Mouse (Mus musculus): ENCODE data around the gene Klra5. TPM values are rescaled to one million over a fixed set of nuclear protein-coding genes. Genes with fewer than 3 reads are reported as not detected.
"Not testable (repeated sequence)": the region's sequence is repeated elsewhere in the genome, so short reads cannot be mapped to it uniquely, and the experiment has no call there.

Gene Klra5
- polyA plus RNA-seq (2012; fragmentation: generic; extraction: Trizol) = not detected
- long read RNA-seq, experiment 1 = 0 reads
- long read RNA-seq, experiment 2 = 0 reads

GRCm38 (mm10) chr6:129917476-129917946 lies at the start of gene Klra5:
Klra5 (minus strand) TSS chr6:129917650.
- H3K27me3 ChIP-seq (ENCODE audit: control insufficient read depth, insufficient read depth, insufficient read length); H3K79me3 ChIP-seq (ENCODE audit: low read depth); H3ac ChIP-seq (ENCODE audit: control insufficient read depth, insufficient read length, low read depth); H3K36me3 ChIP-seq (ENCODE audit: control insufficient read depth, insufficient read depth); H3K79me2 ChIP-seq (ENCODE audit: control insufficient read depth, insufficient read depth); H3K4me3 ChIP-seq (ENCODE audit: insufficient read depth, poor library complexity, severe bottlenecking): not testable (repeated sequence)

GRCm38 (mm10) chr6:129916996-129917395 lies 454 bp downstream of the Klra5 start:
- TF ChIP-seq USF1 (IDR thresholded peaks at IDR 0.05; ENCODE audit: low read depth) = no peak
- TF ChIP-seq FOSL1 (IDR thresholded peaks at IDR 0.05; ENCODE audit: insufficient read depth, low read length, poor library complexity, severe bottlenecking) = no peak
- no peak for TF ChIP-seq CEBPB (IDR thresholded peaks at IDR 0.05; ENCODE audit: low read depth)
- no peak for TF ChIP-seq MYOG (IDR thresholded peaks at IDR 0.05; ENCODE audit: control insufficient read depth, extremely low read depth, insufficient read length)
- TF ChIP-seq MAX (IDR thresholded peaks at IDR 0.05) = no peak
- TF ChIP-seq MYOD1 (IDR thresholded peaks at IDR 0.05; ENCODE audit: control insufficient read depth, insufficient read length, low read depth) = no peak
- TF ChIP-seq CTCF (IDR thresholded peaks at IDR 0.05; ENCODE audit: control insufficient read depth, insufficient read depth, insufficient read length) = no peak
- no peaks in the 10 kb centered on the region for H3K36me3 ChIP-seq (ENCODE audit: control insufficient read depth, insufficient read depth)
- no peak overlapping the region for H3ac ChIP-seq (ENCODE audit: control insufficient read depth, insufficient read length, low read depth)
- H3K79me2 ChIP-seq (ENCODE audit: control insufficient read depth, insufficient read depth) = no peaks in the 10 kb centered on the region
- H3K79me3 ChIP-seq (ENCODE audit: low read depth) = no peaks in the 10 kb centered on the region
- no peaks in the 10 kb centered on the region for H3K27me3 ChIP-seq (ENCODE audit: control insufficient read depth, insufficient read depth, insufficient read length)
- H3K4me3 ChIP-seq (ENCODE audit: insufficient read depth, poor library complexity, severe bottlenecking) = no peak overlapping the region

GRCm38 (mm10) chr6:129882525-129882924 lies 34.9 kb downstream of the Klra5 start:
- Histone ChIP-seq H3K79me3 (ENCODE audit: low read depth) (no peaks in the 10 kb centered on the region), H3K79me2 (ENCODE audit: control insufficient read depth, insufficient read depth) (no peaks in the 10 kb centered on the region), H3ac (ENCODE audit: control insufficient read depth, insufficient read length, low read depth) (no peak overlapping the region), H3K4me3 (ENCODE audit: insufficient read depth, poor library complexity, severe bottlenecking) (no peak overlapping the region), H3K36me3 (ENCODE audit: control insufficient read depth, insufficient read depth) (no peaks in the 10 kb centered on the region), H3K27me3 (ENCODE audit: control insufficient read depth, insufficient read depth, insufficient read length) (no peaks in the 10 kb centered on the region)
- no peak for TF ChIP-seq FOSL1 (IDR thresholded peaks at IDR 0.05; ENCODE audit: insufficient read depth, low read length, poor library complexity, severe bottlenecking)
- no peak for TF ChIP-seq CTCF (IDR thresholded peaks at IDR 0.05; ENCODE audit: control insufficient read depth, insufficient read depth, insufficient read length)
- no peak for TF ChIP-seq MYOD1 (IDR thresholded peaks at IDR 0.05; ENCODE audit: control insufficient read depth, insufficient read length, low read depth)
- no peak for TF ChIP-seq MAX (IDR thresholded peaks at IDR 0.05)
- TF ChIP-seq USF1 (IDR thresholded peaks at IDR 0.05; ENCODE audit: low read depth) = no peak

- Histone ChIP-seq H3K79me2 (ENCODE audit: control insufficient read depth, insufficient read depth) (no peaks in the 10 kb centered on the region), H3K27me3 (ENCODE audit: control insufficient read depth, insufficient read depth, insufficient read length) (no peaks in the 10 kb centered on the region), H3K79me3 (ENCODE audit: low read depth) (no peaks in the 10 kb centered on the region), H3K36me3 (ENCODE audit: control insufficient read depth, insufficient read depth) (no peaks in the 10 kb centered on the region), H3ac (ENCODE audit: control insufficient read depth, insufficient read length, low read depth) (no peak within 1 kb of the TSS), H3K4me3 (ENCODE audit: insufficient read depth, poor library complexity, severe bottlenecking) (no peak within 1 kb of the TSS)
- no peak for TF ChIP-seq USF1 (IDR thresholded peaks at IDR 0.05; ENCODE audit: low read depth)
- no peak for TF ChIP-seq MYOG (IDR thresholded peaks at IDR 0.05; ENCODE audit: control insufficient read depth, extremely low read depth, insufficient read length)
- no peak for TF ChIP-seq FOSL1 (IDR thresholded peaks at IDR 0.05; ENCODE audit: insufficient read depth, low read length, poor library complexity, severe bottlenecking)
Observed at GRCm38 (mm10) chr6:129876549-129876948, 40.9 kb downstream of the Klra5 start, which contains the start of gene Klra17. Klra17 (minus strand) TSS chr6:129876672.

GRCm38 (mm10) chr6:129862349-129862748 lies 55.1 kb downstream of the Klra5 start, which contains the start of gene Gm17631:
Gm17631 (plus strand) TSS chr6:129862649.
- H3K4me3 ChIP-seq (ENCODE audit: insufficient read depth, poor library complexity, severe bottlenecking); H3K79me3 ChIP-seq (ENCODE audit: low read depth); H3K27me3 ChIP-seq (ENCODE audit: control insufficient read depth, insufficient read depth, insufficient read length); H3ac ChIP-seq (ENCODE audit: control insufficient read depth, insufficient read length, low read depth); H3K36me3 ChIP-seq (ENCODE audit: control insufficient read depth, insufficient read depth); H3K79me2 ChIP-seq (ENCODE audit: control insufficient read depth, insufficient read depth): not testable (repeated sequence)

Other genes with a start within 250 kb of the Klra5 start
- gene Klrc1, start 238.7 kb downstream of the Klra5 start, polyA plus RNA-seq (2012; fragmentation: generic; extraction: Trizol) = not detected
- gene Klri1, start 200.5 kb downstream of the Klra5 start, polyA plus RNA-seq (2012; fragmentation: generic; extraction: Trizol) = not detected
- gene Klri2, start 177.2 kb downstream of the Klra5 start, polyA plus RNA-seq (2012; fragmentation: generic; extraction: Trizol) = not detected
- not detected for gene Gm156, start 133.4 kb downstream of the Klra5 start, polyA plus RNA-seq (2012; fragmentation: generic; extraction: Trizol)
- not detected for gene Gm17631, start 55.0 kb downstream of the Klra5 start, polyA plus RNA-seq (2012; fragmentation: generic; extraction: Trizol)
- 0.02 TPM for gene Klra17, start 41.0 kb downstream of the Klra5 start, polyA plus RNA-seq (2012; fragmentation: generic; extraction: Trizol)
- gene Klra6, start 109.3 kb upstream of the Klra5 start, polyA plus RNA-seq (2012; fragmentation: generic; extraction: Trizol) = not detected
- gene Klra4, start 149.6 kb upstream of the Klra5 start, polyA plus RNA-seq (2012; fragmentation: generic; extraction: Trizol) = not detected
- not detected for gene Klra8, start 212.2 kb upstream of the Klra5 start, polyA plus RNA-seq (2012; fragmentation: generic; extraction: Trizol)